Mouse (Mus musculus) right cerebral cortex, postnatal 4 days (tissue): ENCODE measurements around the gene Gm10251.
A peak's percentile ranks its signal among the peaks of the same experiment; 100 is the strongest.
"Not testable (repeated sequence)": the region's sequence is repeated elsewhere in the genome, so short reads cannot be mapped to it uniquely, and the experiment has no call there.

Source experiments
- DNase-seq: peaks from one replicate; pipeline ENCODE4 v3.0.0-alpha.2; 2022

Gm10251 gene

GRCm38 (mm10) chr14:6684070-6684469 lies at the start of gene Gm10251:
TSS of gene Gm10251 (minus strand) at chr14:6684170.
- not testable (repeated sequence) for DNase-seq

DNA sequence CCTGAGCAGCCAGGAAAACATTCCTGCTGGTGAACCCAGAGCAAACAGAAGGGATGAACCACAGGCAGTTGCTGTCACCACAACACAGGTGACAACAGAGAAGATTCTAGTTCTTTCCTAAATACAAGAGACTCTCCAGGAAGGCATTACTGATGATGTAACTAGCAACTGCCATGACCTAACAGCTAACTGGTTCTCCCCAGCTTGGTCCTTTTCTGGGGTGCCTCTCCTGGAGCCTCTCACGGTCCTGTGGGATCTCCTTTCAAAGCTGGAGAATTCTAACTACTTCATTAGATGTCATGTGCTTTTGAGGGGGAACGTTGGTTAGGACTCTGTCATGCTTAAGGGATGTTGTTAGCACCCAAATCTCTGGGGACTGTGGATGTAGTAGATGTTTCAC lies 36.2 kb upstream of the Gm10251 start, which contains the start of gene Gm8050:
TSS of gene Gm8050 (minus strand) at position 101 of the 400 bp plus-strand sequence.
- not testable (repeated sequence) for DNase-seq

DNA sequence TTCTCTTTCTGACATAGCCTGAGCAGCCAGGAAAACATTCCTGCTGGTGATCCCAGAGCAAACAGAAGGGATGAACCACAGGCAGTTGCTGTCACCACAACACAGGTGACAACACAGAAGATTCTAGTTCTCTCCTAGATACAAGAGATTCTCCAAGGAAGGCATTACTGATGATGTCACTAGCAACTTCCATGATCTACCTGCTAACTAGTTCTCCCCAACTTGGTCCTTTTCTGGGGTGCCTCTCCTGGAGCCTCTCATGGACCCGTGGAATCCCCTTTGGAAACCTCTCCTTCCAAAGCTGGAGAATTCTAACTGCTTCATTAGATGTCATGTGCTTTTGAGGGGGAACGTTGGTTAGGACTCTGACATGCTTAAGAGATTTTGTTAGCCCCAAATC lies 61.7 kb downstream of the Gm10251 start, which contains the start of gene Gm3460:
TSS of gene Gm3460 (minus strand) at position 101 of the 400 bp plus-strand sequence.
- not testable (repeated sequence) for DNase-seq

- peak; percentile 1 for DNase-seq
These were observed 77.5 kb downstream of the Gm10251 start for GRCm38 (mm10) chr14:6606436-6606835.

DNA sequence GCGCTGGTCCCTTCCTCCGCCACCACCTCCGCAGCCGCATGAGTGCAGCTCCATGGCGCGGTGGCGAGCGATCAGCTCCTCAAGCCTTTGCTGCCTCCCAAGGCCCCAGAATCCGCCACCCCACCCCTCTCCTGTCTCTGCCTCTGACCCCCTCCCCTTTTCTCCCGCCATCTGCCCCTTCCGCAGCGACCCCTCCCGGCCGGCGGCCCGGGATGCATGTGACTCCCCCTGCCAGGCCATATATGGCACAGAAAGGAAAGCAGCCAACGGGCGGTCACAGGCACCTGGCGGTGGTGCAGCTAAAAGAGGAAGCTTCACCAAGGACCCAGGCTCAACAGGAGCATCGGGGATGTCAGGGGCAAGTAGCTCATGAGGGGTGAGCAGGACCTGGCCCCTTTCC lies 79.0 kb downstream of the Gm10251 start:
- DNase-seq: peak; percentile 36

- DNase-seq: peak; percentile 1
These were observed 79.4 kb downstream of the Gm10251 start for GRCm38 (mm10) chr14:6604551-6604950.

DNA sequence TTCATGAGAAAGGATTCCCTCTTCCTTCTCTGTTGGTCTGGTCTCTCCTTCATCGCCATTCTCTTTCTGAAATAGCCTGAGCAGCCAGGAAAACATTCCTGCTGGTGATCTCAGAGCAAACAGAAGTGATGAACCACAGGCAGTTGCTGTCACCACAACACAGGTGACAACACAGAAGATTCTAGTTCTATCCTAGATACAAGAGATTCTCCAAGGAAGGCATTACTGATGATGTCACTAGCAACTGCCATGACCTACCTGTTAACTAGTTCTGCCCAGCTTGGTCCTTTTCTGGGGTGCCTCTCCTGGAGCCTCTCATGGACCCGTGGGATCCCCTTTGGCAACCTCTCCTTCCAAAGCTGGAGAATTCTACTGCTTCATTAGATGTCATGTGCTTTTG lies 93.5 kb downstream of the Gm10251 start, which contains the start of gene Gm3629:
TSS of gene Gm3629 (minus strand) at position 101 of the 400 bp plus-strand sequence.
- DNase-seq: not testable (repeated sequence)
